Mouse (Mus musculus): ENCODE results near the gene Prcd.
"Not testable (repeated sequence)": the region's sequence is repeated elsewhere in the genome, so short reads cannot be mapped to it uniquely, and the experiment has no call there.

GRCm38 (mm10) chr11:116667012-116667411, 13.7 kb downstream of the Prcd start:
- not testable (repeated sequence) for TF ChIP-seq CTCF (IDR thresholded peaks at IDR 0.05; ENCODE audit: control insufficient read depth, insufficient read depth, low read length); POLR2A (IDR thresholded peaks at IDR 0.05; ENCODE audit: borderline replicate concordance, control insufficient read depth, low read depth, low read length)

Measured in bone marrow, adult 2 months (tissue).